Mouse (Mus musculus): ENCODE data around the gene Snx33. TPM values are rescaled to one million over a fixed set of nuclear protein-coding genes. Genes with fewer than 3 reads are reported as not detected.
A peak's percentile ranks its signal among the peaks of the same experiment; 100 is the strongest.

Gene Snx33
- total and polyA plus RNA-seq, 2 experiments from 2014 or later: 5.2 to 11.4 TPM

- H3K4me3 ChIP-seq (ENCODE audit: low read depth, low read length): no peak overlapping the region
- peak; percentile 47; the same call in 1 of the 2 replicates for ATAC-seq (ENCODE audit: insufficient read depth, low read depth)
Measured at GRCm38 (mm10) chr9:56889817-56890216, 38.4 kb downstream of the Snx33 start.

GRCm38 (mm10) chr9:56887581-56887980, 40.6 kb downstream of the Snx33 start:
- H3K36me3 ChIP-seq (replicated peaks; ENCODE audit: control insufficient read depth, insufficient read depth, low read length): peaks cover 67% of the 10 kb centered on the region
- no peaks in the 10 kb centered on the region for H3K9me3 ChIP-seq (replicated peaks; ENCODE audit: control insufficient read depth, low read length)
- DNase-seq (ENCODE audit: low spot score) (no peak), ATAC-seq (ENCODE audit: insufficient read depth, low read depth) (no peak)
- no peak overlapping the region for H3K4me2 ChIP-seq (ENCODE audit: low read depth, low read length)
- H3K27ac ChIP-seq (ENCODE audit: low read depth): no peak overlapping the region
- H3K9ac ChIP-seq (replicated peaks; ENCODE audit: low read depth, low read length): no peak overlapping the region
- 86% methylated on average over 16 of the region's 16 CpGs for WGBS
- no peak for TF ChIP-seq CTCF (IDR thresholded peaks at IDR 0.05; ENCODE audit: low read depth)
- no peak for TF ChIP-seq EP300 (IDR thresholded peaks at IDR 0.05; ENCODE audit: low read depth)
- no peaks in the 10 kb centered on the region for H3K27me3 ChIP-seq (ENCODE audit: control insufficient read depth, insufficient read depth, low read length)
- H3K4me1 ChIP-seq (ENCODE audit: control insufficient read depth, insufficient read depth): 0 out of 2 replicates have a peak, but pooled peaks cover 3% of the 10 kb centered on the region
- no peak overlapping the region for H3K4me3 ChIP-seq (ENCODE audit: low read depth, low read length)

More at GRCm38 (mm10) chr9:56889817-56890216, 38.4 kb downstream of the Snx33 start:
- no peak overlapping the region for H3K27ac ChIP-seq (ENCODE audit: low read depth)
- H3K27me3 ChIP-seq (ENCODE audit: control insufficient read depth, insufficient read depth, low read length): no peaks in the 10 kb centered on the region
- H3K9me3 ChIP-seq (replicated peaks; ENCODE audit: control insufficient read depth, low read length): no peaks in the 10 kb centered on the region
- 28% methylated on average over 14 of the region's 14 CpGs for WGBS
- H3K36me3 ChIP-seq (replicated peaks; ENCODE audit: control insufficient read depth, insufficient read depth, low read length): peaks cover 63% of the 10 kb centered on the region
- TF ChIP-seq EP300 (IDR thresholded peaks at IDR 0.05; ENCODE audit: low read depth): no peak
- TF ChIP-seq CTCF (IDR thresholded peaks at IDR 0.05; ENCODE audit: low read depth): peak; percentile 94
- DNase-seq (ENCODE audit: low spot score): peak; percentile 84
- no peak overlapping the region for H3K9ac ChIP-seq (replicated peaks; ENCODE audit: low read depth, low read length)
- 0 out of 2 replicates have a peak, but pooled peaks cover 8% of the 10 kb centered on the region for H3K4me1 ChIP-seq (ENCODE audit: control insufficient read depth, insufficient read depth)
- H3K4me2 ChIP-seq (ENCODE audit: low read depth, low read length): no peak overlapping the region

GRCm38 (mm10) chr9:56886601-56887000, 41.6 kb downstream of the Snx33 start:
- TF ChIP-seq EP300 (IDR thresholded peaks at IDR 0.05; ENCODE audit: low read depth) (no peak), CTCF (IDR thresholded peaks at IDR 0.05; ENCODE audit: low read depth) (no peak)
- Histone ChIP-seq H3K4me3 (ENCODE audit: low read depth, low read length) (no peak overlapping the region), H3K9ac (replicated peaks; ENCODE audit: low read depth, low read length) (no peak overlapping the region), H3K4me1 (ENCODE audit: control insufficient read depth, insufficient read depth) (0 out of 2 replicates have a peak, but pooled peaks cover under 1% of the 10 kb centered on the region), H3K9me3 (replicated peaks; ENCODE audit: control insufficient read depth, low read length) (no peaks in the 10 kb centered on the region), H3K36me3 (replicated peaks; ENCODE audit: control insufficient read depth, insufficient read depth, low read length) (peaks cover 61% of the 10 kb centered on the region), H3K27ac (ENCODE audit: low read depth) (no peak overlapping the region), H3K4me2 (ENCODE audit: low read depth, low read length) (no peak overlapping the region), H3K27me3 (ENCODE audit: control insufficient read depth, insufficient read depth, low read length) (no peaks in the 10 kb centered on the region)
- no peak for DNase-seq (ENCODE audit: low spot score)
- WGBS: 94% methylated on average over 15 of the region's 15 CpGs
- ATAC-seq (ENCODE audit: insufficient read depth, low read depth): no peak

- H3K4me2 ChIP-seq (ENCODE audit: low read depth, low read length): no peak overlapping the region
- peak; percentile 64 for TF ChIP-seq CTCF (IDR thresholded peaks at IDR 0.05; ENCODE audit: low read depth)
- TF ChIP-seq EP300 (IDR thresholded peaks at IDR 0.05; ENCODE audit: low read depth): no peak
- ATAC-seq (ENCODE audit: insufficient read depth, low read depth): no peak
- H3K9me3 ChIP-seq (replicated peaks; ENCODE audit: control insufficient read depth, low read length): no peaks in the 10 kb centered on the region
- H3K27ac ChIP-seq (ENCODE audit: low read depth): no peak overlapping the region
- H3K27me3 ChIP-seq (ENCODE audit: control insufficient read depth, insufficient read depth, low read length): no peaks in the 10 kb centered on the region
- peak; percentile 24 for DNase-seq (ENCODE audit: low spot score)
- H3K4me3 ChIP-seq (ENCODE audit: low read depth, low read length): no peak overlapping the region
- H3K9ac ChIP-seq (replicated peaks; ENCODE audit: low read depth, low read length): no peak overlapping the region
- H3K4me1 ChIP-seq (ENCODE audit: control insufficient read depth, insufficient read depth): no peaks in the 10 kb centered on the region
- 60% methylated on average over 13 of the region's 13 CpGs for WGBS
- H3K36me3 ChIP-seq (replicated peaks; ENCODE audit: control insufficient read depth, insufficient read depth, low read length): peaks cover 61% of the 10 kb centered on the region
Measured at GRCm38 (mm10) chr9:56886113-56886512, 42.1 kb downstream of the Snx33 start.

GRCm38 (mm10) chr9:56884328-56884727, 43.8 kb downstream of the Snx33 start:
- Histone ChIP-seq H3K4me1 (ENCODE audit: control insufficient read depth, insufficient read depth) (no peaks in the 10 kb centered on the region), H3K9me3 (replicated peaks; ENCODE audit: control insufficient read depth, low read length) (no peaks in the 10 kb centered on the region), H3K4me2 (ENCODE audit: low read depth, low read length) (no peak overlapping the region), H3K36me3 (replicated peaks; ENCODE audit: control insufficient read depth, insufficient read depth, low read length) (peaks cover 51% of the 10 kb centered on the region), H3K4me3 (ENCODE audit: low read depth, low read length) (no peak overlapping the region), H3K27ac (ENCODE audit: low read depth) (no peak overlapping the region), H3K9ac (replicated peaks; ENCODE audit: low read depth, low read length) (no peak overlapping the region), H3K27me3 (ENCODE audit: control insufficient read depth, insufficient read depth, low read length) (no peaks in the 10 kb centered on the region)
- TF ChIP-seq CTCF (IDR thresholded peaks at IDR 0.05; ENCODE audit: low read depth) (no peak), EP300 (IDR thresholded peaks at IDR 0.05; ENCODE audit: low read depth) (no peak)
- WGBS: 89% methylated on average over 4 of the region's 4 CpGs
- no peak for ATAC-seq (ENCODE audit: insufficient read depth, low read depth)
- no peak for DNase-seq (ENCODE audit: low spot score)

GRCm38 (mm10) chr9:56883470-56883869, 44.7 kb downstream of the Snx33 start:
- H3K4me3 ChIP-seq (ENCODE audit: low read depth, low read length): no peak overlapping the region
- H3K4me2 ChIP-seq (ENCODE audit: low read depth, low read length): no peak overlapping the region
- DNase-seq (ENCODE audit: low spot score) (no peak), ATAC-seq (ENCODE audit: insufficient read depth, low read depth) (no peak)
- no peak overlapping the region for H3K9ac ChIP-seq (replicated peaks; ENCODE audit: low read depth, low read length)
- H3K27ac ChIP-seq (ENCODE audit: low read depth): no peak overlapping the region
- no peaks in the 10 kb centered on the region for H3K9me3 ChIP-seq (replicated peaks; ENCODE audit: control insufficient read depth, low read length)
- peaks cover 45% of the 10 kb centered on the region for H3K36me3 ChIP-seq (replicated peaks; ENCODE audit: control insufficient read depth, insufficient read depth, low read length)
- no peak for TF ChIP-seq CTCF (IDR thresholded peaks at IDR 0.05; ENCODE audit: low read depth)
- no peak for TF ChIP-seq EP300 (IDR thresholded peaks at IDR 0.05; ENCODE audit: low read depth)
- WGBS: 84% methylated on average over 7 of the region's 7 CpGs
- H3K4me1 ChIP-seq (ENCODE audit: control insufficient read depth, insufficient read depth): no peaks in the 10 kb centered on the region
- H3K27me3 ChIP-seq (ENCODE audit: control insufficient read depth, insufficient read depth, low read length): no peaks in the 10 kb centered on the region
